Mouse (Mus musculus) heart, embryonic 14.5 days (tissue): ENCODE measurements around the gene Atf6b. TPM values are rescaled to one million over a fixed set of nuclear protein-coding genes. Genes with fewer than 3 reads are reported as not detected.

Experiments used
- ATAC-seq: fragments of 200-750 bp; cut with Nextera tagmentation; 2 replicates; pipeline ENCODE4 v1.8.0; 2017; ENCODE audit warnings: low read depth, moderate TSS enrichment; ENCODE audit not compliant: insufficient number of reproducible peaks, insufficient read depth, low FRiP score
- H3K27ac ChIP-seq, 2 experiments: fragments of 200-500 bp in 1 of 2; fragments of 300-500 bp in 1 of 2; sonication (generic) in 1 of 2; replicated peaks in 1 of 2; 2 replicates each; pipeline ENCODE4 v1.5.1; 2012 to 2014; ENCODE audit warnings: low read depth in 2 of 2, low read length in 2 of 2, control low read depth in 1 of 2, mild to moderate bottlenecking in 1 of 2, mixed read lengths in 1 of 2; ENCODE audit not compliant: control insufficient read depth in 1 of 2, insufficient read depth in 1 of 2
- H3K27me3 ChIP-seq: fragments of 300-500 bp; sonication (generic); 2 replicates; pipeline ENCODE4 v1.6.1; 2014; ENCODE audit warnings: mild to moderate bottlenecking, low read length, control low read depth; ENCODE audit not compliant: control insufficient read depth, insufficient read depth
- H3K36me3 ChIP-seq: fragments of 300-500 bp; sonication (generic); 2 replicates; pipeline ENCODE4 v1.6.1; 2014; ENCODE audit warnings: mild to moderate bottlenecking, control low read depth, low read length, mixed read lengths; ENCODE audit not compliant: control insufficient read depth, insufficient read depth
- H3K4me1 ChIP-seq, 2 experiments: fragments of 200-500 bp in 1 of 2; fragments of 300-500 bp in 1 of 2; sonication (generic) in 1 of 2; 2 replicates each; pipeline ENCODE4 v1.6.1; 2012 to 2014; ENCODE audit warnings: low read length in 2 of 2, control low read depth in 1 of 2, mixed read lengths in 1 of 2; ENCODE audit not compliant: control insufficient read depth in 2 of 2, insufficient read depth in 2 of 2
- H3K4me2 ChIP-seq: fragments of 300-500 bp; sonication (generic); 2 replicates; pipeline ENCODE4 v1.6.1; 2014; ENCODE audit warnings: mild to moderate bottlenecking, low read length
- H3K4me3 ChIP-seq, 2 experiments: fragments of 200-500 bp in 1 of 2; fragments of 300-500 bp in 1 of 2; sonication (generic) in 1 of 2; 2 replicates each; pipeline ENCODE4 v1.5.1; 2012 to 2014; ENCODE audit warnings: low read length in 2 of 2, mild to moderate bottlenecking in 2 of 2, control low read depth in 1 of 2, low read depth in 1 of 2, moderate library complexity in 1 of 2; ENCODE audit not compliant: control insufficient read depth in 1 of 2, insufficient read depth in 1 of 2
- H3K9ac ChIP-seq: fragments of 300-500 bp; sonication (generic); 2 replicates; pipeline ENCODE4 v1.6.1; 2014; ENCODE audit warnings: mild to moderate bottlenecking, low read length
- H3K9me3 ChIP-seq: fragments of 300-500 bp; sonication (generic); 2 replicates; pipeline ENCODE4 v1.6.1; 2016; ENCODE audit warnings: low read length, control low read depth; ENCODE audit not compliant: control insufficient read depth
- WGBS: fragments of 180-500 bp; shearing (Covaris S2); extraction: QIAGEN DNeasy Blood & Tissue Kit; methylation state at CpG from one replicate; pipeline ENCODE4 v1.1.7; 2014; 5-methylcytosine and 5-hydroxymethylcytosine counted together
- polyA plus RNA-seq: library from polyadenylated mRNA; unstranded; fragments of >200 nt; fragmentation: Nextera tagmentation; extraction: Ambion mirVana; gene quantifications from 2 replicates; pipeline ENCODE4 v1.2.1, GENCODE M21; 2014

Gene Atf6b
- polyA plus RNA-seq, 1 experiment from 2014 or later, result 34.3 TPM

DNA sequence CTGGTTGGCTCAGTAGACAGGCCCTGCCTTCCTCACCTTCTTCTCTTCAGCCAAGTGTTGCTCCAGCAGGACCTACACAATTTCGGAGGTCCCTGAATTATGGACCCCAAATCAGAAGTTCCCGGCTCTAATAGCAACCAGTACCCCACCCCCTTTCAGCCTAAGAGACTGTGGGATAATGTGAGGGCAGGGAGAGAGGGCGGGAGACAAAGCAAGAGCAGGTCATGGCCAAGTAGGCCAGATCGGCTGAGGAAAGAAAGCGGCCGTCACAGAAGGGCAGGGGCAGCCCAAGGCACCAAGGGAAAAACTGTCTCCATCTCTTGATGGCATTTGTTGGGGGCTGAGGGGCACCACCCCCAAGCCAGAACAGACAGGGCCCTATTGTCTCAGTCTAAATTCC lies 31.1 kb upstream of the Atf6b start, which contains the start of gene Egfl8:
Gene Egfl8, minus strand, starts transcription at position 101 of the 400 bp plus-strand sequence.
- Histone ChIP-seq H3K27me3 (no peaks in the 10 kb centered on the region), H3K36me3 (peaks cover 66% of the 10 kb centered on the region), H3K4me3 (no peak within 1 kb of the TSS), H3K9me3 (no peaks in the 10 kb centered on the region), H3K4me1 (no peaks in the 10 kb centered on the region; a peak in 1 of 4 replicates), H3K27ac (no peak within 1 kb of the TSS), H3K4me2 (no peak within 1 kb of the TSS), H3K9ac (no peak within 1 kb of the TSS)
- 77% methylated on average over 6 of the region's 6 CpGs for WGBS
- no peak for ATAC-seq

DNA sequence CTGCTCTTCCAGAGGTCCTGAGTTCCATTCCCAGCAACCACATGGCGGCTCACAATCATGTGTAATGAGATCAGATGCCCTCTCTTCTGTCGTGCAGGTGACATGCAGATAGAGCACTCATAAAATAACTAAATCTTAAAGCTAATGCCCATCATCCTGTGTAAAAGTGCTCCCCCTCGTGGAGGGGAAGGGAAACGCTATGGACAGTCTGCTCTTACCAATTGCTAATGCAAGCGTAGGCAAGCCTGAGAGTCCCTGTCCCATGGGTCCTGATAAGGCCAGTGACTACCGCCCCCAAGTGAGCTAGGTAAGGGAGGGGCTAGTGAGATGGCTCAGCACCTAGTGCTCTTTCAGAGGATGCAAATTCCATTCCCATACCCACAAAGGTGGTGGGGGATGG lies 27.9 kb upstream of the Atf6b start:
- H3K4me1 ChIP-seq, result no peaks in the 10 kb centered on the region; a peak in 1 of 4 replicates
- 21% methylated on average over 6 of the region's 6 CpGs for WGBS
- H3K4me3 ChIP-seq, result no peak overlapping the region
- ATAC-seq, result no peak
- H3K9me3 ChIP-seq, result no peaks in the 10 kb centered on the region
- H3K4me2 ChIP-seq, result no peak overlapping the region
- H3K36me3 ChIP-seq, result peaks cover 65% of the 10 kb centered on the region
- H3K27ac ChIP-seq, result no peak overlapping the region
- H3K9ac ChIP-seq, result no peak overlapping the region
- H3K27me3 ChIP-seq, result no peaks in the 10 kb centered on the region

DNA sequence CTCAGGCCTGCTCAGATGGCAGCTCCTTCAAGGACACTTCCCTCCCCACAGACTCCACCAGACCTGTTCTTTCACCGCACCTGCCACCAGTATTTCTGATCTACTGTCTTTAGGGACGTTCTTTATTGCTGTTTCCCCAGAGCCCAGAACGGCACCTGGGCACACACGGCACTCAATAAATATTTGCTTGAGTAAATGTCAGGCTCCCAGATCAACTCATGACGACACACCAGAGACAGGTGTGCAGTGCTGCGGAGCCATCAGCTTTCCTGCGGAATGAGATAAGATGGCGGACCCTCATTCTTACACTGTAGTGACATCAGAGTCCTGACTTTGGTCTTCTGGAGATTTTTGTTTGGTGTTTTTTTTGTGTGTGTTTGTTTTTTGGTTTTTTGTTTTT lies 25.9 kb upstream of the Atf6b start:
- 94% methylated on average over 8 of the region's 8 CpGs for WGBS
- no peak for ATAC-seq

DNA sequence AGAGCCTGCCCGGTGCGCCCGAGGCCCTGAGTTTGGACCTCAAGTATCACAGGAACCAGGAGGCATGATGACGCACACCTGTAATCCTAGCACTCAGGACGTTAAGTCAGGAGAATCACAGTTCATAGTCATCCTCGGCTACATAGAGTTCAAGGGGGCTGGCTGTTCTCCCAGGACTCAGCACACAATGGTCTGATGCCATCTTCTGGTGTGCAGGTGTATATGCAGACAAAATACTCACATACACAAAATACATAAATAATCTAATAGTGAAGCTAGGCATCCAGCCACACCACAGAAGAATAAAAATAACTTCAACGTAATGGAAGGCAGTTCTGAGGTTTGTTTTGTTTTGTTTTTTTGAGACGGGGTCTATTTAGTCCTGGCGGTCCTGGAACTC lies 23.8 kb upstream of the Atf6b start:
- Histone ChIP-seq H3K27ac (no peak overlapping the region), H3K4me2 (no peak overlapping the region), H3K4me1 (peaks cover 7 to 9% of the 10 kb centered on the region in 2 experiments), H3K36me3 (peaks cover 55% of the 10 kb centered on the region), H3K27me3 (no peaks in the 10 kb centered on the region), H3K9me3 (no peaks in the 10 kb centered on the region), H3K4me3 (no peak overlapping the region), H3K9ac (no peak overlapping the region)
- 88% methylated on average over 9 of the region's 9 CpGs for WGBS
- no peak for ATAC-seq

More for the DNA sequence above, 25.9 kb upstream of the Atf6b start:
- H3K4me3 ChIP-seq, result no peak overlapping the region
- H3K36me3 ChIP-seq, result peaks cover 69% of the 10 kb centered on the region
- H3K27ac ChIP-seq, result no peak overlapping the region
- H3K4me1 ChIP-seq, result peaks cover 0 to under 1% of the 10 kb centered on the region in 2 experiments; a peak in 3 of 4 replicates
- no peak overlapping the region for H3K9ac ChIP-seq
- H3K27me3 ChIP-seq, result no peaks in the 10 kb centered on the region
- no peak overlapping the region for H3K4me2 ChIP-seq
- H3K9me3 ChIP-seq, result no peaks in the 10 kb centered on the region

DNA sequence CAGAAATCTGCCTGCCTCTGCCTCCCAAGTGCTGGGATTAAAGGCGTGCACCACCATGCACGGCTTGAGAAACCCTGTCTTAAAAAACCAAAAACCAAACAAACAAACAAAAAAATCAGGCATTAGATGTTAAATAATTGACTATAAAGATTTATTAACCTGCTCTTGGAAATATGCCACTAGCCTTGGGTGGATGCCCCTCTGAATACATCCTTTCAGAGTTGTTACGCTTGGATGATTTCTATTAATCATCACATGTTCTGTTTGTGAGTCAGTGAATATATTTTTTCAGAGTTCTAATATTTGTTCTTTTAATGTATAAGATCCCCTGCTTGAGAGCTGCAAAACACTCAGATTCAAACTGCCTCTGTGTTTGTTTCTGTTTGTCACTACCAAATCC lies 22.0 kb upstream of the Atf6b start:
- Histone ChIP-seq H3K9ac (no peak overlapping the region), H3K4me3 (no peak overlapping the region), H3K4me1 (peaks cover 16 to 23% of the 10 kb centered on the region in 2 experiments), H3K36me3 (peaks cover 52% of the 10 kb centered on the region), H3K27me3 (peaks cover 9% of the 10 kb centered on the region), H3K27ac (no peak overlapping the region), H3K4me2 (no peak overlapping the region), H3K9me3 (no peaks in the 10 kb centered on the region)
- ATAC-seq, result no peak
- 91% methylated on average over 3 of the region's 3 CpGs for WGBS

DNA sequence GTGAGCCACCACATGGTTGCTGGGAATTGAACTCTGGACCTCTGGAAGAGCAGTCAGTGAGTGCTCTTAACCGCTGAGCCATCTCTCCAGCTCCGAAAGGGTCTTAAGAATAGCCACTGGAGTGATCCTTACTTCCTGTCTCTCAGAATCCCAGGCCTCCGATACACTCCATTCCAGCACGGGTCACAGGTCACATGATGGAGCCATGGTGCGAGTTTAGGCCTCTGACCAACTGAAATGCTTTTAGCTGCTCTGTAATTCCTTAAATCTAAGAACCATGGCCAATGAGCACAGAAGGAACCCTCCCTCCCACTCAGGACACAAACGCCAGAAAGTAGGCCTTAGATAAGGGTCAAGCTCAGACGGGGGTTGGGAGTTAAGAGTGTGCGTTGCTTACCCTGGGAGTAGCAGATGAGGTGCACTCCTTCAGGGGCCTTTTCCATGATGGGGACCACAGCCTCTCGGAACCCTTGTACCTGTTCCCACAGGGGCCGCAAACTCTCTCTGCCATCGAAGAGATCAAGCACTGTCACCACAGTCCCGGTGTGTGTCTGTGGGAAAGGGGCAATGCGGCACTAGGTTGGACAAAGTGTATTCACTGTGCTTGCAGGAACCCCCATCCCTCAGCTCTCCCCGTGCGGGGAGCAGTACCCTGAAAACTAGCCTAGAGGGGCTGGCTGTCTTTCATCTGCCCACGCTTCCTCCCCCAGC lies 20.7 kb upstream of the Atf6b start:
- no peaks in the 10 kb centered on the region for H3K9me3 ChIP-seq
- H3K27ac ChIP-seq, result peak overlapping the region in 1 of 2 experiments; percentile 96; a peak in 2 of 4 replicates
- no peak for ATAC-seq
- peak overlapping the region; percentile 66 to 85 for H3K4me3 ChIP-seq
- peaks cover 19 to 30% of the 10 kb centered on the region in 2 experiments for H3K4me1 ChIP-seq
- peak overlapping the region; percentile 78 for H3K9ac ChIP-seq
- peak overlapping the region; percentile 97 for H3K4me2 ChIP-seq
- WGBS, result 50% methylated on average over 16 of the region's 16 CpGs
- H3K27me3 ChIP-seq, result peaks cover 21% of the 10 kb centered on the region
- H3K36me3 ChIP-seq, result peaks cover 40% of the 10 kb centered on the region

DNA sequence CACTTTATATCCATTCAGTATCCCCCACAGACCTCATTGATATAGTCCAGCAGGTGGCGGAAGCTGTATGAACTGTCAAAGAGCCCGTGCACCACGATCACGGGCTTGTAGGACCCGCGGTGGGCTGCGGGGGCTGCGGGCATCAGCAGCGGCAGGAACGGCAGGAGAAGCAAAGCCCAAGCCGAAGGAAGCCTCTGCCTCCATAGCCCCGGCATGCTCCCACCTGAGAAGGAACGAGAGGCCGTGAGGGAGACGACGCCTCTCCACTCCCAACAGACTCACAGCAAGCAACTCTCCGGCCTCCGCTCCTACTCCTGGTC lies 20.2 kb upstream of the Atf6b start:
- H3K27me3 ChIP-seq, result peaks cover 26% of the 10 kb centered on the region
- no peaks in the 10 kb centered on the region for H3K9me3 ChIP-seq
- H3K4me3 ChIP-seq, result peak overlapping the region; percentile 66 to 85
- WGBS, result under 1% methylated on average over 18 of the region's 18 CpGs
- H3K9ac ChIP-seq, result peak overlapping the region; percentile 78
- H3K36me3 ChIP-seq, result peaks cover 35% of the 10 kb centered on the region
- peak overlapping the region; percentile 97 for H3K4me2 ChIP-seq
- H3K4me1 ChIP-seq, result peaks cover 19 to 35% of the 10 kb centered on the region in 2 experiments
- no peak for ATAC-seq
- peak overlapping the region; percentile 86 to 96 for H3K27ac ChIP-seq
